Mouse (Mus musculus) embryo, embryonic 10 days (tissue): ENCODE data around the gene Coq4.
"Not testable (repeated sequence)": the region's sequence is repeated elsewhere in the genome, so short reads cannot be mapped to it uniquely, and the experiment has no call there.

ENCODE experiments used
- DNase-seq: peaks from one replicate; pipeline ENCODE4 v3.0.0-alpha.2; 2015; ENCODE audit warnings: low spot score

Gene Coq4

DNA sequence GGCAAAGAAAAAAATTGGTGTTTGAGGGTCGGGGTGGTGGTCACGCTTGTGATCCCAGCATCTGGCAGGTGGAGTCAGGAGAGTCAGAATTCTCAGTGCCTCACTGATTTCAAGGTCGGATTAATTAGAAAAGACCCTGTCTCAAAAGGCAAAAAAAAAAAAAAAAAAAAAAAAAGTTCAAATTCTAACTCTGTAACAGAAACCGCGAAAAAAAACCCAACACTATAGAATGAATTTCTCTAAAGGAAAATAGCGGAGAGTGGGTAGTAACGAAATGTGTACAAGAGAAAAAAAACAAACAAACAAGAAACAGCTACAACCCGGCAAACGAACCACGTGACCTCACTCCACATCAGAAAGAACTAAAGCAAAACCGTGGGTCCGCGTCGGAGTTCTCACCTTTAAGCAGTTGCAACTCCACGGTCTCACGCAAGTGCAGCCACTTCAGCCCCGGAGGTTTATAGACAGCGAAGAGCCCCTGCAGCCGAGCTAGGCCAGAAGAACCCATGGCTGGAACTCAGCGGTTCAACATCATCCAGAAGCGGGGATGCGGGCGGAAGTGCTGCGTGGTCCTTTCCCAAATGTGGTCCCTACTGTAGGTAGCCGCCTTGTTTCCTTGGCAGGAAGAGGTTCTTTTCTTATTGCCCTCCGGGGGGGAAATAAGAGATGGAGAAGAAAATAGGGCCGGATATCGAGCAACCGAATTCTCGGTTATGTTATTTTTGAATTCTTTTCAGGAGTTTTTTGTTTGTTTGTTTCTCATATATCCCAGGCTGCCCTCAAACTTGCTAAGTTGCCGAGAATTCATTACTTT lies at the start of gene Coq4:
Coq4 (plus strand) TSS at position 390 of the 814 bp plus-strand sequence.
- peak; percentile 95 for DNase-seq

DNA sequence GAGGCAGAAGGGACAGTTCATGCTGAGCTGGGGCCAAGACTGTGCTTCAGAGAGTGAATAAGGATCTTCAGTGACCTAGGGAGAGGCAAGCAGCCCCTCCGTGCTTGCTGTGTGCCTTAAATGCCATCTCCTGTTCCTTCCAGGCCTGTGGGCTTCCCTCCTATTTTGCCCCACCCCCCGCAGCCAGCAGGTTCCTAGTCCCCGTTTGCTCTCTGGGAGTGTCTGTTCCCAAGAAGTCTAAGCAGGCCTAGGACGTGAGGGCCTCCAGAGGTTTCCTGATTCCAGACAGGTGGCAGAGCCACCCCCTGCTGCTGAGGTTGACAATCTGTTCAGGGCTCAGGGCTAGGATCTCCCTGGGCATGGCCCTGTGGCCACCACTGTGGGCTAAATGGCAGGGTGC lies 48.5 kb upstream of the Coq4 start:
- no peak for DNase-seq

DNA sequence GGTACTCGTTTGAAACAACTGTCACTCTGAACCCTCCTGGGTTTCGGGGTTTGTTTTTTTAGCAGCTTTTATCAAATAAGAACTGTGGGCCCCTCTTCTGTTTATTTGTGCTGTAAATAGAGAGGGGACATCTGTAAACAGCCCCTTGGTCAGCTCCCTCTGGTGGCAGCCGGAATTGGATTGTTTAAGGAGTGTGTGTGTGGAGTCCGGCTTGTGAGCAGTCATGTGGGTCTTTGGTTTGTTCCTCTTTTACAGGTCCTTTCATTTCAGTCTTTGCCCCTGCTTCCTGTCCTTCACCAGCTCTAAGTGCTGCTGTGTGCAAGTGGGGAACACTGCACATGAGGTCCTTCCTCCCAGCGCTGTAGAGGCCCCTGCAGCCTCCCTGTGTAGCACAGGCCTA lies 47.9 kb upstream of the Coq4 start:
- DNase-seq = no peak

DNA sequence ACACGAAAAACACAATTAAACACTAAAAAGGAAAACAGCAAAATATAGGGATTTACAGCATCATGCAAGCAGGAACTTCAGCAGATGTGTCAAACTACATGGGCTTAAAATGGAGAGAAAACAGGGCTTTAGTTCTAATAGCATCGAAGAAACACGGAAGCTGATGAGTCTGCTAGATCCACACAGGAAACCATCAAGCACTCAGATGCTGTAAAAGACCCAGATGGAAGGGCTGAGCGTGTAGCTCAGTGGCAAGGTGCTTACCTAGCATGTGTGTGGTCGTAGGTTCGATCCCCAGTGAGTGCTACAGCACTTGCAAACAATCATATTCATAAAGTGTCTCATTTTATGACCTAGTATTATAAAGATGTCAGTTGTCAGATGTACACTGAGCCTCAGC lies 46.1 kb upstream of the Coq4 start:
- no peak for DNase-seq

DNA sequence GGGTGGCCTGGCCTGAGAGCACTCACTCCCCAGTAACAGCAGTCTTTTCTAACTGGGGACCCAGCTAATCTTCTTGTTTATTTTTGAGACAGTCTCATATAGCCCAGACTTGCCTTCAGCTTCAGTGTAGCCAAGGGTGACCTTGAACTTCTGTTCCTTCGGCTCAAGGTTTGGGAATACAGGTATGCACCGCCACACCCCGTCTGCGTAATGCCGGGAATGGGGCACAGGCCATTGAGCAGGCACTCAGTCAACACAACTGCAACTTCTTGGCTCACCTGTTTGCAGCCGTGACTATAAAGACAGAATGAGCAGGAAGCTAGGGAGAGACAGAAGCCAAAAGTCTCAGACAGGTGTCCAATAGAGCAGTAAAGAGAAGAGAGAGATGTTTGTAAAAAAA lies 43.0 kb upstream of the Coq4 start:
- DNase-seq = no peak

DNA sequence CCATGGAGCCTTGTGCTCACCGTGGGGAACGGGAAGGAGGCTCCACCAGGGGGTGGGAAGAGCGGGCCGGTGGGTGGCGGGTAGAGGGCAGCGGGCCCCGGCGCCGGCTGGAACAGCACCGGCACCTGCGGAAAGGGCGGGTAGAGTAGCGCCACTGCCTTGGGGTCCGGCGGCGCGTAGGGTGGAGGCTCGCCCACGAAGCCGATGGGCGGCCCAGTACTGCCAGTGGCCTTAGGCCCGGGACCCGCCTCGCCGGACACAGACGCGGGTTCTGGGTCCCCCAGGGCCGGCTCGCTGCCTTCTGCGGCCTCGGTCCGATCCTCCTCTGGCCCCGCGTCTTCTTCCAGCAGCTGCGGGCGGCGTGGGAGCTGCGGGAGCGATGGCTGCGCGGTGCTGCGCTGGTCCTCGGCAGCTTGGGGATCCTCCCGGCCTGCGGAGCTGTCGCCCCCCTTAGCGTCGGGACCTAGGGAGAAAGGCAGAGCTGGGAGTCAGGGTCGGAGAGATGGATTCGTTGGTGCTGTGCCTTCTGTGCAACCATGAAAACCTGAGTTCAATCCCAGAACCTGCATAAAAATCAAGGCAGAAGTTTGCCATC lies 40.0 kb upstream of the Coq4 start:
- DNase-seq = no peak

DNA sequence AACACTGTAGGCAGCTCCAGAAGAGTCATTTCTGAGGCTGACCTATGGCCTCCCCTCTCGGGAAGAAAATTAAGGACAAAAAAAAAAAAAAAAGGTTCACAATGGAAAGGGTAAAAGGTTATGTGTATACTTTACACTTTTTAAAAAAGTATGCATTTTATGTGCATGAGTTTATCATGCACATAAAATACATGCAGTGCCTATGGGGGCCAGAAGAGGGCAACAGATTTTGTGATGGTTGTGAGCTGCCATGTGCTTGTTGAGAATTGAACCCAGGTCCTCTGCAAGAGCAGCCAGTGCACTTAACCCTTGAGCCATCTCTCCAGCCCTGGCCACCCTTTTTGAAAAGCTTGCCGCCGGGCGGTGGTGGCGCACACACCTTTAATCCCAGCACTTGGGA lies 39.4 kb upstream of the Coq4 start:
- DNase-seq = peak; percentile 46

DNA sequence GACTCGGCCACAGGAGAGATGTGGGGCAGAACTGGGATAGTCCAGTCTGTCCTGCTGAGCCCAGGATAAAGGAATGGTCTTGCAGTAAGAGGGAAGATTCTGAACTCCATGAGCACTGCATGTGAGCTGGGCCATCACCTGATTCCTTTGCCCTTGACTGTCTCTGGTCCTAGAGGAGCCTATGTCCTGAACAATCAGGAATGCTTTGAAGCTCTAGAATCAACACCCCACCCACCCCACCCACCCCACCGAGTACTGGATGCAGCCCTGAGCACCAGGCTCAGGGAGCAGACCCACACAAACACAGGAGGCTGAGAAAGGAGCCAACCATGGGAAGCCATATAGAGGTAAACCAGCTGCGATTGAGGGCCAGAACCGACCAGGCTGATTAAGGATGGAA lies 38.8 kb upstream of the Coq4 start:
- DNase-seq = no peak

DNA sequence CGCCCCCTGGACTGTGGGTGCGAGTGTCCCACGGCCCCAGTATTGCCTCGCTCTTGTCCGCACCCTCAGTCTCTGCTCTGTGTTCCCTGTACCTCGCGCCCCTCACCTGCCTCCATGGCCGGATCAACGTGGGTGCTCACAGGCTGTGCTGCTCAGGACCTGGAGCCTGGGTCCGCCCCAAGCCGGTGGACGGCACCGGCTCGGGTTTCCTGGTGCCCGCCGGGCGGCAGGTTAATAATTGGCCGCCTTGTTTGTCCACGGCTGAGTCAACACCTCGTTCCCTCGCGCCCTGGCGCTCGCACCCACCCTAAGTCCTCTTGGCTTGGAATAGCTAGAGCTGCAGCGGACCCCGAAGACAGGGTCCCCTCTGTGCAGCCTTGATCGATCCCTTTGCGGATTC lies 35.8 kb upstream of the Coq4 start, which contains the start of gene Gm13420:
Gm13420 (minus strand) TSS at position 189 of the 400 bp plus-strand sequence.
- peak; percentile 9 for DNase-seq

DNA sequence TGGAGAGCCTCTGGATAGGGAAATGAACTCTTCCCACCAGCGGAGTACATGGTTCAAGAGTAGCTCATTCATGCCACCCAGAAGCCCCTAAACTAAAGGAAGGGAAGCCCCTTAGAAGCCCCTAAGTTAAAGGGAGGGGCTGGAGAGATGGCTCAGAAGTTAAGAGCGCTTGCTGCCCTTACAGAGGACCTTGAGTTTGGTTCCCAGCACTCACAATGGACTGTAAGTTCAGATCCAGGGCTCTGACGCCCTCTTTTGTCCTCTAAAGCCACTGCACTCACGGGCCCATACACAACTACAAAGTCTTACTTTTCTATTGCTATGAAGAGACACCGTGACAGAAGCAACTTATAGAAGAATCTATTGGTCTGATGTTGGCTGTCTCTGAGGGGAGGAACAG lies 34.9 kb upstream of the Coq4 start:
- DNase-seq = no peak

DNA sequence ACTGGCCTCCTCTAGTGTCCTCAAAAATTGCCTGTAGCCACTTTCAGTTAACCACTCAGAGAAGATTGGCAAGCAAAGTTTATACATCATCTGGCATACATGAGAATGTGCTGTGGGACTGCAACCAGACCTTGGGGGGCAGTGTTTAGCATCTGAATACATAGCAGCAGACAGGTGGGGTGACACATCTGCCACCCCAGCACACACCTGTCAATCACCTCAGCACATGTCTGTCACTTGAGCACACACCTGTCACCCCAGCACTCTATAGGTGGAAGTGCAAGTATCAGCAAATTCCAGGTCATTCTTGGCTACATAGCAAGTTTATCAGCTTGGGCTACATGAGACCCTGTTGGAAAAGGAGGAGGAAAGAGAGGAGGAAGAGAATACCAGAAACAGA lies 31.6 kb upstream of the Coq4 start:
- DNase-seq = no peak

DNA sequence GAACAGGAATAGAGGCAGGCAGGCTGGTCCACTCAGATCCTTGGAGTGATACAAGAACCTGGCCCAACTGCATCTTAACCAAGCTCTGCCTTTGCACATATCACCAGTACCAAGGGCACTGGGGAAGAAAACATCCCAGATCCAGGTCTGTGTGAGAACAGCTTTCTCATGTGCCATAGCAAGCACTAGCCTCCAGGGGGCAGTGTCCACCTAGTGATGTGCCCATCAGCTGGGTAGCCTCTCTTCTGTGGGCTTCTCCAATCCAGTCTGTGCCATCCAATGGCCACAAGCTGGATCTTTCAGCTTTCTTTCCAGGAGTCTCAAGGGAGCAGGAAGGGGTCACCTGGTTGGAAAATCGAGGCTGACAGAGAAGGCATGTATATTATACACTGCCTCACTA lies 22.5 kb upstream of the Coq4 start:
- peak; percentile 87 for DNase-seq

DNA sequence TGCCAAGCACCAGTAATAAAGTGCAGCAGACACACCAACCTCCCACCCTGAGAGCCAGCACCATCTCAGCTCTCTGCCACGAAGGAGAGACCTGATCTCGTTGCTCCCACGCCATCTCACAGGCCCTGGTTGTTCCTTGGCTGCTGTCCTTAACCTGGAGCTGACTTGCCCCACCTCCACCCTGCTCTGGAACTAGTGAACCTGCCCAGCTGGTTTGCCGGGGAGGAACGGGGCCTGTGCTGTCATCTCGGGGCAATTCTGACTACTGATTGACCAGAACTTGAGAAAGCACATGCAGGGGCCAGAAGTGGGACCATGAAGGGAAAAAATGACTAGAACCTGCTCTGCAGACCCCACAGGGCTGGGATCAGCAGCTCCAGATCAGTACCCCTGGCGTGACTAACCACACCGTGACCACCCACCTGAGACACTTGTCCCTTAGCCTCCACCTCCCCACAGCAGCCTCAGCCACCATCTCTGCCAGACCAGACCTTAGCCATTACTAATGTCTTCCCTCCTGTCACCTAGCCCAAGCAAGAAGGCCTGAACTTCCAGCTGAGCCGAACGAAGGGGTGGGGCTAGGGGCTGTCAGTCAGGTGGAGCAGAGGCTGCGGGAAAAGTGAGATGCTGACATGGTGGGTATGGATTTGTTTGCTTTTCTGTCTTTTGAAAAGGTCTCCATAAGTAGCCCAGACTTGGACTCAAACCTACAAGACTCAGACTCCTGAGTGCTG lies 19.1 kb upstream of the Coq4 start:
- no peak for DNase-seq

DNA sequence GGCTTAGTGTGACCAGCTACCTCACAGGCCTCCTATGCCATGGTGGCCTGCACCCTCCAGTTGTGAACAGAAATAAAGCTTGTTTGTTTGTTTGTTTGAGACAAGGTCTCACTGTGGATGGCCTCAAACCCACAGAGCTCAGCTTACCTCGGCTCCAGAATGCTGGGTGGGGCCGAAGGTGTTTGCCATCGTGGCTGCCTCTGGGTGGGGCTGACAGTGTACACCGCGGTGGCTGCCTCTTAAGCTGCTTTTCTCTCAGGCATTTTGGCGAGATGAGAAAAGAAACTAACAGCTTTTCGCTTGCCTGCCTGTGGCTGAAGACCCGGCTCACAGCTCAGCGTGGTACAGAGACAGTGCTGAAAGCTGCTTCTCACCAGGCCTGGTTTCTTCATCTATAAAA lies 18.4 kb upstream of the Coq4 start:
- DNase-seq = no peak

DNA sequence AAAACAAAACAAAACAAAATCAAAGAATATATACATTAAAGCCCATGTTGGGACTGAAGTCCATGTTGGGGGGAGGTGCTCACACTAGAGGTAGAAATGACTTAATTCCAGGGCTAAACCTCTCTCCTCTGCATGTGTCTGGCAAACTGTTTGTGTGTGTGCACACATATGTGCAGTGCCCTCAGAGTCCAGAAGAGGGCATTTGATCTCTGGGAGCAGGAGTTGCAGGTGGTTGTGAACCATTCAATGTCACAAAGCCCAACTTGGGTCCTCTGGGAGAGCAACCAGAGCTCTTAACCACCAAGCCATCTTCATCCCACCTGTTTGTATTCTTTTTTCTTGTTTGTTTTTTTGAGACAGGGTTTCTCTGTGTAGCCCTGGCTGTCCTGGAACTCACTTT lies 17.1 kb upstream of the Coq4 start:
- DNase-seq = no peak

DNA sequence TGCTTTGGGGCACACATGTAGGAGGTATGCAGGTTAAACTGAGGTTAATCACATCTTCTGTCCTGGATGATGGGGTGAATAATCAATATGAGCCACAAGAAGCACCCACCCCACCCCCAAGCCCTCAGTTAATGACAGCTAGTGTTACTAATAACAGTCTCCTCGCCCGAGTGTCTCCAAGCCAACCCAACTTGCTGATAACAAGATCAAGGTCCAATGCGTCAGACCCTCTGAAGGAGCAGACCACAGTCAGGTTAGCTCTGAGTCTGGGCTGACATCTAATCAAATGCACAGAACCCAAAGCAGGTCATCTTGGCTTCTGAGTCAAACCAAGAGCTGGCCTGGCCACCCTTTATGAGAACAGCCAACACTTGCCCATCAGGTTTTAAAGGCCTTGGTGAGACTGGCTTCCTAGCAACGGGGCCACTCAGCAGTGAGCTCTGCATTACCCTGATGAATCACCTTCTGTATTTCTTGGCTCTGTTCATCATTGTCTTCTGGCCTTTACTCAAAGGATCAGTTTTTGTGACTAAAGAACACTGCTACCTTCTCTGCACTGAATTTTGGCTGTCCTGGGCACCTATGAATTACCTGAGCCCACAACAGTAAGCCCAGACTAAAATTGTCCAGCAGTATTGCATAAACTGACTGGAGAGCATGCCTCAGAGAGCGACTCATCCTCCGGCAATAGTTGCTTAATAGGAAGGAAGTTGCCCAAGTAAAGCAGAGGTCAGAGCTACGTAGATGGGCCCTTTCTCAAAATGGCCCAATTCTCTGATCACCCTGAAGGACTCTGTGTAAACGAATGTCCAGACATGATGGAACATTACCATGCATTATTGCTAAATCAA lies 15.5 kb upstream of the Coq4 start:
- DNase-seq = no peak

DNA sequence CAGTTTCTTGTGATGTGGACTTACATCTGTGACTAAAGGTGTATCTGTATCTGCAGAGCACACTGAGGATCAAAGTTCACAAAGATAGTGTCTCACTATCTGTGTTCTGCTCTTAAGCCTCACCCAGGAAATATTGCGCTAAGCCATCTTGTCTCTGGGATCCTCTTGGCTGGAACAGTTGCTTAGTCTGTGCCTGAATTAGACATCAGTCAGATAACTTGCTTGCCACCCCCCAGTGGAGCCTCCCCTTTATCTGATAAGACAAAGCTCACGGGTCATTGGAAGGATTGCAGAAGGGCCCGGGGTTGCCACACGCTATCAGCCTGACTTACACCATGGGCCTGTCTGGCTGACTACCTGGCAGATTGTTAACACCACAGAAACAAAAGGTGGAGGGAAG lies 14.0 kb upstream of the Coq4 start:
- no peak for DNase-seq

DNA sequence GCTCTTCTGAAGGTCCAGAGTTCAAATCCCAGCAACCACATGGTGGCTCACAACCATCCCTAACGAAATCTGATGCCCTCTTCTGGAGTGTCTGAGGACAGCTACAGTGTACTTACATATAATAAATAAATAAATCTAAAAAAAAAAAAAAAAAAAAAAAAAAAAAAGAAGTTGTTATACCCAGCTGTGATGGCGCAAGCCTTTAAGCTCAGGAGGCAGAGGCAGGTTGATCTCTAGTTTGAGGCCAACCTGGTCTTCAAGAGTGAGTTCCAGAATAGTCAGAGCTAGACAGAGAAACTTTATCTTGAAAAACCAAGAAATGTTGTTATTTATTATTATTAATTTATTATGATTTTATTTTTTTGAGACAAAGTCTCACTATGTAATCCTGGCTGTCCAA lies 6.0 kb upstream of the Coq4 start:
- DNase-seq = not testable (repeated sequence)

DNA sequence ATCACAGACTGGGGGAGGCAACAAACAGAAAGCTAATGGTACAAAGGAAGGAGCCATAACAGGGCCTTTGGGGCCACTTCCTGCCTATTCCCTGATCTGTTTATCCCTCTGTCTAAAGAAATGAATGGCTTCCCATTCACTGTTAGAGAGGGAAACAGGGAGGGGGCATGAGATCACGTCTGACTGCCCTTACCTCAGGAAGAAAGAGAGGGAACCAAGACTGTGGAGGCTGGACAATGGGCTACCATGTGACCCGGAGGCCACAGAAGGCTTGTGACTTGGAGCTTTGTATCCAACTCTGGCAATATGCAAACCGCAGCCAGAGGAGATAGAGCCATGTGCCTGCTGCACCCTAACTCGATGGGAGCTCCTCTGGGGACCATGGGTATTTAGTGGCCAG lies 3.0 kb upstream of the Coq4 start:
- peak; percentile 7 for DNase-seq

DNA sequence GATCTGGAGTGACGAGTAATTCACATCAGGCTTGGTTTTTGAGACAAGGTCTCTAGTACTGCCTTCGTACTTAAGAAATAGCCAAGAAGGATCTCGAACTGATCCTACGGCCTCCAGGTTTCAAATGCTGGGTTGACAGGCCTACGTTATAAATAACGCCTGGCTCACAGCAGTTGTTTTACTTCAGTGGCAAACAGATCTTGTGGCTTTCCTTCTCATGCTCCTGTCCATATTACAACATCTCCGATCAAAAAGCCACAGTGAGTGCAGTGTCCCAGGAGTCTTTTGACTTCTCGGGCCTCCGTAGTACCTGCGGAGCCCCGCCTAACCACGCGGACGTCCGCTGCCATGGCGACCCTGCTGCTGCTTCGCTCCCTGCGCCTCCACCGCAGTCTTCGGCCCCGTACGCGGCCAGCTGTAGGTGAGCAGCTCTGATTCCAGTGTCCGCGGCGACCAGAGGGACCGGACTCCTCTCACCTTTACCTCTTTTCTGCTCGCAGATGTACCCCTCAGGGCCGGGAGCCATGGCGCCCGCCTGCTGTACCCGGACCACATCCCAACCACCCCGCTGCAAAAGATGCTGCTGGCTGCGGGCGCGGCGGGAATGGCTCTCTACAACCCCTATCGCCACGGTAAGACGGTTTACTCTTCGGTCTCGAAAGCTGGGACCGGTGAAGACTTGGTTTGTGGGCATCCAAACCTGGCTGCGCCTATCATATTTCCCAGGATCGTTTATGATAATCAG lies 816 bp downstream of the Coq4 start, which contains the start of gene Trub2:
Trub2 (minus strand) TSS at position 566 of the 745 bp plus-strand sequence.
- peak; percentile 91 for DNase-seq

DNA sequence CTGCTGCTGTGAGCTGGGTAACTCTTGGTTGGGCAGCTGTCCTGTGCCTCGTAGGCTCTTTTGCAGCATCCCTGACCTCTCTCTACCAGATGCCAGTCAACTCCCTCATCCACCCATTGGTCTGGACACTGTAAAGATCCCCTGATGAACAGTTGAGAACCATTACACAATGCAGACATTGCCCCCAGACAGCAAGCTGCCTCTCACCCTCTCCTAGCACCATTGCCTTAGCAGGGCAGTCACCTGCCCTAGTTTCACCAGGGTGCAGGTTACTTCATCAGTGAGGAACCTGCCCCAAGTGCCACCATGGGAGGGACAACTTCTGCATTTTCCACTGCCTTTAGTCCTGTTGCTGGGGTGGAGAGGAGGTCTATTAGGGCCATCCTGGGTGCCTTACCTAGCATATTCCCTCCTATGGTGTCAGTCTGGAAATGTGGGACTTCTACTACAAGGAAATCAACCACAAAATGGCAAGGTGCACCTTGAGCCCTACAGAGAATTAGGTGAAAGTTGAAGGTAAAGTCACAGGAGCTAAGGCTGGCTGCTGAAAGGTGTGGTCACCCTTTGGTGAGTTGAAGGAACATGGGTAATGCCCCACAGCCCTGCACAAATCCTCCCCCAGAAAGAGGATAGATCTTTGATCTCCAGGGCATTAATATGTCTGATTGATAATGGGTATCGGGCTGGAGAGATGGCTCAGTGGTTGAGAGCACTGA lies 5.6 kb downstream of the Coq4 start:
- DNase-seq = no peak
